Mouse (Mus musculus) right cerebral cortex, postnatal 14 days (tissue): ENCODE data around the gene Ifnab.

Source experiments
- DNase-seq: peaks from one replicate; pipeline ENCODE4 v3.0.0; 2022

The Ifnab gene

DNA sequence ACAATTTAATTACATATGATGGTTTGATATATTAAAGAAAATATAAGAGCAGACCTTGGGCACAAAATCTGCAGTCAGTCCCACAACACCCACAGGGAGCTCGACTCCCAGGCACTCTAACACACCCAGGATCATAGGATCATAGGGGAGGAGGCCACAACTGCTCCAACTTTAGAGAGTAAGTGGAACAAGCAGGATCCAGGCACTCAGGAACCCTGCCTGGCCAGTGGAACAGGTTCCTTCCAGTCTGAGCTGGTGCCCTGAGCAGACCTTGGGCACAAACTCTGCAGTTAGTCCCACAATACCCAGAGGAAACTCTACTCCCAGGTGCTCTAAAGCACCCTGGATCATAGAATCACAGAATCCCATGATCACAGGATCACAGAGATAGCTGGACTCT, 35.7 kb downstream of the Ifnab start:
- no peak for DNase-seq

DNA sequence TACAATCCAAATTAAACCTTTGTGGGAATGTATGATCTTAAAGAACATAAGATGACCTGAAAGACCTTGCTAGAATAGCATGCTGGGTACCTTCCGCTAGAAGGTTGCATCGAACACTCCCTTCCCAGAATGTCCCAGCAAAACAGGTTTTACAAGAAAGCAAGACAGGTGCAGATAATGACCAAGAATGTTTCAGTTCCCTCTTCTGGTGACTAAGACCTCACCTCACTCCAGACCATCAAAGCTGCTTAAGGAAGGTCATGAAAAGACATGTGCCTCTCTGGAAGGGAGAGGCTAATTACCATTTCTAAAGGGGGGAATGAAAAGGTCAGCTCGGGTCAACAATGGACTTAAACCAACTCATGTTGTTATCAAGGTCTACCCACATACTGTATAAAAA, 37.5 kb downstream of the Ifnab start:
- no peak for DNase-seq

DNA sequence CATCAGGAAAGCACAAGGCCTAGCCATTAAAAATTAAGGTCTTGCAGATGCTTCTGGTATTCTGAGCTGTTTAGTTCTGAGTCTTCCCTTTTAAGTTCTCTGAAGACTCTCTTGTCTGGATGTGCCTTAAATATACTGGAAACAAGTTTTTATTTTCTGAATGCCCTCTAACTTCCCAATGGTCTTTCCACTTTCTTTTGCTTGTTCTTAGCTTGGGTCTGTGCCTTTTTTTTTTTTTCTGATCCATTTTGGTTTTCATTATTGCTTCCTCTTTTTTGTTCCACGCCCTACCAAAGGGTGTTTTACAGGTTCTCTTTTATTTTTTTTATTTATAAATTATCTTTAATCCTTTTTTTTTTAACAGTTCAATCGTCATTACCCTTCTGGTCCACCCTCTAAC, 46.8 kb downstream of the Ifnab start, which contains the start of gene Ifna13:
TSS of gene Ifna13 (minus strand) at position 101 of the 400 bp plus-strand sequence.
- no peak for DNase-seq

DNA sequence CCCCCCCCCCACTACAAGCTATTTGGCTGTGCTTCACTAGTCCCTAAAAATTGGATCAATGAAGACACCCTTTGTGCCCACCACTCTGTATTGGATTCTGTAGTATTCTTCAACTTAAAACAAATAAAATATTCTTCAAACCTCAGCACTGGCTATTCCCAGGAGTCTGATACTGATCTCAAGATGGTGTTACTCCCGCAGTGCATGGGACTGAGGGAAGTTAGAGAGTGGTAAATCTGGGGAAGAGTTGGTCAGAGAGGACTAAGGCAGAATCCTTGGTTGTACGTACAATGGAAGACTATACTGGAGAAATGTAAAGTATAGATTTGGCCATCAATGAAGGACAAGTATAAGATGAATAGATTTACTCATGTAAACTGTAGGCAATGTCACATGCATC, 48.6 kb downstream of the Ifnab start:
- no peak for DNase-seq

DNA sequence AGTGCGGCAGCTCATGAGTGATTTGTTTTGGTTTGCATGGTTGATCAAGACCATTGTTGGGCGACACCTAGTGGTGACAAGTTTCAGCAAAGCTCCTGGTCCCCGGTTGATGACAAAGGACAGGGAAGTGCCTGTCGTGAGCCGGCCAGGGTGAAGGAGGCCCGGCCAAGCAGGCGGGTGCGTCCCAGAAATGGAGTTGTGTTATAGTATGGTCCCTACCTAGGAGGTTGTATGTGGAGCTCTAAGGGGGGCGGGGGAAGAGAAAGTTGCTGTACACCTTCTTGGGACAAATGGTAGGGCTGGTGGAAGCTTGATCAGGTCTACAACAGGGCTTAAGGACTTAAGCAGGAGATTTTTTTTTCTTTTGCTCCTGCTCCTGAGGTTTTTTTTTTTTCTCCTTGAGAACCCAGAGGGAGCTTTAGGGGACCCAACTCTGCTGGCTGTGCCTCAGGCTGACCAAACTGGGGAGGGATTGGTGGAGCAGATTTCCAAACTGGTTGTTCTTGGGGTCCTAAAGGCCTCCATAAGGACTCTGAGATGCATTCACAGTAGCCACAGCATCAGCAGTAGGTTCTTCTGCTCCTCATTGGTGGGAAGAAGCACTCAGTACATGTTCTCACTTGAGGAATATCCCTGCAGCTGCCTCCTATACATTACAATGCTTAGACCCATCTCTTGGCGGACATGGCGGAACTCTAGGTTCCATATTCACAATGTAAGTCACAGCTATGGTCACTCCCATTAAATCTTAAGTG, 49.9 kb downstream of the Ifnab start:
- peak; percentile 96 for DNase-seq

DNA sequence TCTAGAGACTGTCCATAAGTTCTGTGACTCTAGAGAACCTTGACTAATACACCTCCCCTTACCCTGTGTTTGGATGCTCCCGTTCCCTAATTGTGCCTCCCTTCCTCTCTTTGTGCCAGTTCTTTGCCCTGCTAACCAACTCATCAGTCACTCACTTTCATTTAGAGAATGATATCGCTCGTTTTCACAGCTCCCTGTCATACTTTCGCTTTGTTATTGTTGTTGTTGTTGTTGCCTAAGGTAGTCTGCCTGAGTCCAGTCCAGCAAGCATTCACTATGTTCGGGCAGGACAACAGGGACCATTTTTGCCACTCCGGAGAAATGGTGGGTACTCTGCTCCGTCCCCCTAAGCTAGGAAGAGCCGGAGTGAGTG, 50.5 kb downstream of the Ifnab start:
- no peak for DNase-seq
